ENCODE assay signal across 16 mouse cellular contexts in the genomic region with DNA sequence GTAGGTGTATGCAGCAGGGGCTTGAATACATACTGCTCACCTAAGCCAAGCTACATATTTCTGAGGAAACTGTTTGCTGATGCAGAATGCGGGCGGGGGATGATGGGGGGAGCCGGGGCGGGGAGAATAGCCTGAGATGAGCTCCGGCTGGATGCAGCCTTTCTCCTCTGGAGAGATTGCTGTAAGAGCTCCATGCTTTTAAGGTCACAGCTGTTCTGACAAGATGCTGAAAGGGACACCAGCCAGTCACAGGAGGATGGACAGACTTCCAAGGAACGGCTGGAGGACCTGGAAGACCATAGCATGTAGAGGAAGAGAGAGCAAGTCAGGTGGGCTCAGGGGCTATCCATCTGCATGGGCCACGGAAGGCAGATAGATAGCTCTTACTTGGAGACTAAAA. TPM values are rescaled to one million over a fixed set of nuclear protein-coding genes. Genes with fewer than 3 reads are reported as not detected.
A peak's percentile ranks its signal among the peaks of the same experiment; 100 is the strongest.
DNase-seq lines count a peak whose midpoint lies in the region; ATAC-seq and TF ChIP-seq lines count a peak whose summit lies in the region.
"Had no signal": no experiment of that assay in that cellular context is flagged by ENCODE, and none has a peak within 500 bp of the region (broad histone marks: within the 10 kb centered on the region; RNA-seq: fewer than 3 reads in every experiment).

No protein-coding gene starts in this region.

- H3K9ac ChIP-seq in heart, embryonic 14.5 days (ENCODE audit: low read length), result no peak overlapping the region

- no peaks in the 10 kb centered on the region for H3K27me3 ChIP-seq in kidney, adult 2 months (replicated peaks; ENCODE audit: control insufficient read depth, insufficient read depth, low read length)
- H3K27me3 ChIP-seq in heart, embryonic 14.5 days (ENCODE audit: control insufficient read depth, insufficient read depth, low read length), result no peaks in the 10 kb centered on the region
- H3K27me3 ChIP-seq: midbrain, embryonic 13.5 days had no signal

- intact Hi-C loops in gastrocnemius, adult 2 months (cut with DNase I), result no loop called here
- intact Hi-C loops in gastrocnemius, postnatal 36 days (cut with DNase I), result no loop called here

- no peak for TF ChIP-seq POLR2A in kidney, adult 2 months (IDR thresholded peaks at IDR 0.05; ENCODE audit: low read depth, low read length)

- H3K36me3 ChIP-seq in kidney, adult 2 months (ENCODE audit: control insufficient read depth, insufficient read depth, low read length), result no peaks in the 10 kb centered on the region
- no peaks in the 10 kb centered on the region for H3K36me3 ChIP-seq in heart, embryonic 14.5 days (ENCODE audit: control insufficient read depth, insufficient read depth, low read length)
- H3K36me3 ChIP-seq: hindbrain, embryonic 10.5 days; midbrain, embryonic 13.5 days had no signal

- ATAC-seq in heart, embryonic 14.5 days (ENCODE audit: insufficient number of reproducible peaks, insufficient read depth, low FRiP score, low read depth), result no peak
- ATAC-seq: activated CD4-positive, CD25-positive, alpha-beta regulatory T cell, adult 4 months had no signal

- H3K27ac ChIP-seq in gastrocnemius, adult 2 months, result peak overlapping the region; percentile 65
- no peak overlapping the region for H3K27ac ChIP-seq in kidney, adult 2 months (ENCODE audit: insufficient read depth, low read depth, low read length)
- H3K27ac ChIP-seq in heart, embryonic 14.5 days (replicated peaks in 1 of 2; ENCODE audit: control insufficient read depth in 1 of 2, insufficient read depth in 1 of 2, low read depth in 2 of 2, low read length in 2 of 2), result peak overlapping the region; percentile 35 to 41; a peak in 1 of 4 replicates
- H3K27ac ChIP-seq: hindbrain, embryonic 10.5 days; midbrain, embryonic 13.5 days had no signal

- H3K4me1 ChIP-seq in kidney, adult 2 months (ENCODE audit: control insufficient read depth, insufficient read depth, low read length), result no peaks in the 10 kb centered on the region
- H3K4me1 ChIP-seq in heart, embryonic 14.5 days (ENCODE audit: control insufficient read depth in 2 of 2, insufficient read depth in 2 of 2, low read length in 2 of 2), result peaks cover 16 to 22% of the 10 kb centered on the region in 2 experiments

- no peak for TF ChIP-seq CTCF in gastrocnemius, adult 2 months (IDR thresholded peaks at IDR 0.05)
- no peak for TF ChIP-seq CTCF in kidney, adult 2 months (conservative IDR thresholded peaks at IDR 0.05; ENCODE audit: insufficient read depth, insufficient read length, low read depth, low read length)

- no peak for DNase-seq in gastrocnemius, adult 2 months
- DNase-seq in gastrocnemius, postnatal 36 days, result no peak
- peak; percentile 75 for DNase-seq in kidney, postnatal 10 days
- no peak for DNase-seq in kidney, adult 2 months
- peak; percentile 21 for DNase-seq in lung, postnatal 36 days
- DNase-seq in yolk sac, embryonic 10.5 days (ENCODE audit: low spot score), result no peak
- DNase-seq in adrenal gland, adult 8-10 months, result no peak
- DNase-seq: gastrocnemius, postnatal 25 days; kidney, adult 11 months; thymus, postnatal 25 days had no signal

- WGBS in kidney, adult 2 months, result 67% methylated on average over 7 of the region's 7 CpGs
- 78% methylated on average over 7 of the region's 7 CpGs for WGBS in heart, embryonic 14.5 days

- no peak overlapping the region for H3K4me3 ChIP-seq in gastrocnemius, adult 2 months
- H3K4me3 ChIP-seq in kidney, adult 2 months (ENCODE audit: insufficient read depth, low read depth, low read length), result no peak overlapping the region
- 0 out of 4 replicates have a peak overlapping the region, but pooled peaks of 1 of the 2 experiments have one; percentile 4 for H3K4me3 ChIP-seq in heart, embryonic 14.5 days (ENCODE audit: control insufficient read depth in 1 of 2, insufficient read depth in 1 of 2, low read depth in 1 of 2, low read length in 2 of 2)
- H3K4me3 ChIP-seq: hindbrain, embryonic 10.5 days; midbrain, embryonic 13.5 days; myocyte had no signal

- no peak overlapping the region for H3K4me2 ChIP-seq in heart, embryonic 14.5 days (ENCODE audit: low read length)
- H3K4me2 ChIP-seq: liver, embryonic 11.5 days; midbrain, embryonic 13.5 days had no signal

- no peaks in the 10 kb centered on the region for H3K9me3 ChIP-seq in heart, embryonic 14.5 days (ENCODE audit: control insufficient read depth, low read length)
- H3K9me3 ChIP-seq: hindbrain, embryonic 10.5 days; midbrain, embryonic 13.5 days had no signal

RNA-seq across cellular contexts. Expression of a gene that starts 51.9 kb away (rescaled TPM):
- 10 to 100 TPM; 44.2 to 55.4 TPM for total RNA-seq in gastrocnemius, adult 2 months (2021)
- 10 to 100 TPM; 41.0 to 53.1 TPM for total RNA-seq in gastrocnemius, postnatal 36 days (2021)
- 217 and 221 TPM in 2 replicates for polyA plus RNA-seq in kidney, adult 2 months (2012; rRNA removed)
- polyA plus RNA-seq in heart, embryonic 14.5 days (2014; fragmentation: Nextera tagmentation; extraction: Ambion mirVana), result 140 and 160 TPM in 2 replicates
- total RNA-seq in adrenal gland, adult 8-10 months (2022), result 10 to 100 TPM; 58.1 to 75.3 (median 62.3) TPM

Comparison
In these comparisons a context has a peak if more than half of its experiments do, and no peak if none do; other contexts are left out.
1. DNase-seq: peak in kidney, postnatal 10 days (single experiment) and lung, postnatal 36 days (single experiment); none in gastrocnemius, adult 2 months (single experiment), gastrocnemius, postnatal 36 days (0 of 2), kidney, adult 2 months (single experiment), yolk sac, embryonic 10.5 days (single experiment) and adrenal gland, adult 8-10 months (single experiment).